Mouse (Mus musculus): ENCODE data around the gene 5730522E02Rik. TPM values are rescaled to one million over a fixed set of nuclear protein-coding genes. Genes with fewer than 3 reads are reported as not detected.

Gene 5730522E02Rik
- polyA plus RNA-seq, 1 experiment from 2014 or later, result 1.9 TPM

DNA sequence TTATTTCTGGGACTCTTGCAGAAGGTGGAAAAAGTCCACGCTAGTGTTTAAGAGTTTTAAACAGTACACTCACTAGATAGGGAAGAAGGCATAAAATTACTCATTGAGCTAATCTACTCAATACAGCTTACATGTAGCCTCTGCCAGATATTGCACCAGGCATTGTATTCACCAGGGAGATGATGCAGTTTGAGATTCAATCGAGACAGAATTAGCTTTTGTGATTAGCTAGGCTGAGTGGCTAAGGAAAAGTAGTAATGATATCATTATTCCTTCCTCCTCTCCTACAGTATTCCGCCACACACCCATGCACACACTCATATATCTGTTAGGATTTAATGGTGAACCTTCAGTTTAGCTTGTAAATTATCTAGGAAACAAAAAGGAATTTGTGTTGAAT is 615.8 kb downstream of the 5730522E02Rik start:
- Histone ChIP-seq H3K9ac (ENCODE audit: low read length) (no peak overlapping the region), H3K36me3 (ENCODE audit: control insufficient read depth, insufficient read depth, low read length) (no peaks in the 10 kb centered on the region), H3K4me2 (ENCODE audit: low read length) (no peak overlapping the region), H3K9me3 (ENCODE audit: control insufficient read depth, low read length) (no peaks in the 10 kb centered on the region), H3K4me1 (replicated peaks; ENCODE audit: control insufficient read depth, insufficient read depth, low read length) (no peaks in the 10 kb centered on the region), H3K27ac (ENCODE audit: low read depth) (no peak overlapping the region), H3K27me3 (replicated peaks; ENCODE audit: control insufficient read depth, insufficient read depth, low read length) (no peaks in the 10 kb centered on the region), H3K4me3 (ENCODE audit: low read depth, low read length) (no peak overlapping the region)
- ATAC-seq (replicated peaks; ENCODE audit: low FRiP score, low TSS enrichment, low read depth), result no peak
- no peak for DNase-seq (ENCODE audit: low spot score)
- WGBS, result 64% methylated on average over 3 of the region's 3 CpGs

GRCm38 (mm10) chr11:25592268-25592667 is 618.3 kb downstream of the 5730522E02Rik start:
- H3K27ac ChIP-seq (ENCODE audit: low read depth), result no peak overlapping the region
- H3K4me2 ChIP-seq (ENCODE audit: low read length), result no peak overlapping the region
- no peak for DNase-seq (ENCODE audit: low spot score)
- no peak for ATAC-seq (replicated peaks; ENCODE audit: low FRiP score, low TSS enrichment, low read depth)
- WGBS, result 33% methylated on average over 3 of the region's 3 CpGs
- H3K36me3 ChIP-seq (ENCODE audit: control insufficient read depth, insufficient read depth, low read length), result no peaks in the 10 kb centered on the region
- H3K4me3 ChIP-seq (ENCODE audit: low read depth, low read length), result no peak overlapping the region
- no peaks in the 10 kb centered on the region for H3K27me3 ChIP-seq (replicated peaks; ENCODE audit: control insufficient read depth, insufficient read depth, low read length)
- H3K4me1 ChIP-seq (replicated peaks; ENCODE audit: control insufficient read depth, insufficient read depth, low read length), result no peaks in the 10 kb centered on the region
- no peaks in the 10 kb centered on the region for H3K9me3 ChIP-seq (ENCODE audit: control insufficient read depth, low read length)
- H3K9ac ChIP-seq (ENCODE audit: low read length), result no peak overlapping the region

DNA sequence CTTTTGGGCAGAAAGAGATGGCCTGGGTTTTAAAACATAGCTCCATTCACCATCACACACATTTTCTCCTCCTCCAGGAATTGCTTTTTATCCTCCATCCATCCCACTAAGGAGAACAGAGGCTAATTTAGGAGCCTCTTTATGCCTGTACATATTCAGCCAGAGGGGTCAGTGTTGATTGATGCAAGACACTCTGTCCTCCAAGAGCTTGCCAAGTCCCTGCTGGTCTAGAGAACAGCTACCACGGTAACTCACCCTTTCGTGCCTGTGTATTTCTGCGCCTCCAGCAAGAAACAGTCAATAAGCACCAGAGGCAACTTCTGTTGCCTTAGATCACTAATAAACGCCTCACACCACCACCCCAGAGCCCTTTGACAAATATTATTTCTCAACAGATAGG is 620.3 kb downstream of the 5730522E02Rik start:
- Histone ChIP-seq H3K9ac (ENCODE audit: low read length) (no peak overlapping the region), H3K27ac (ENCODE audit: low read depth) (no peak overlapping the region), H3K4me1 (replicated peaks; ENCODE audit: control insufficient read depth, insufficient read depth, low read length) (no peaks in the 10 kb centered on the region), H3K9me3 (ENCODE audit: control insufficient read depth, low read length) (no peaks in the 10 kb centered on the region), H3K27me3 (replicated peaks; ENCODE audit: control insufficient read depth, insufficient read depth, low read length) (no peaks in the 10 kb centered on the region), H3K36me3 (ENCODE audit: control insufficient read depth, insufficient read depth, low read length) (no peaks in the 10 kb centered on the region), H3K4me3 (ENCODE audit: low read depth, low read length) (no peak overlapping the region), H3K4me2 (ENCODE audit: low read length) (no peak overlapping the region)
- ATAC-seq (replicated peaks; ENCODE audit: low FRiP score, low TSS enrichment, low read depth) (no peak), DNase-seq (ENCODE audit: low spot score) (no peak)
- WGBS, result 65% methylated on average over 4 of the region's 4 CpGs

DNA sequence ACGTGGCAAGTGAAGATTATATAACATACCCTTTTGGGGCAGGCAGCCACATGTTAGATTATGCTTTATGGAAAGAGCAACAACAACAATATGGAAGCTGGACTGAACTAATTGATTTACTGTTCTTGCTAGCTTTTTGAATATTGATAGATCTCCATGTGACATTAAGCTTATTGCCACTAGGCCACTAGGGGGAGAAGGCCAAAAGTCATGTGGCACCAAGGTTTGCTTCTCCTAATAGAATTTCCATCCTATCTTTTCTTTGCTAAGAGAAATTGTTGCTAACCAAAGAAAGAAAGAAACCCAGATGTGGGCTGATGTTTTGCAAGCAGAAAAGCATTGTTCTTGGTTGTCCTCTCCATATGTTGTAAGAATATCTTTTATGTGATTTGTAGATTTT is 621.1 kb downstream of the 5730522E02Rik start:
- Histone ChIP-seq H3K36me3 (ENCODE audit: control insufficient read depth, insufficient read depth, low read length) (no peaks in the 10 kb centered on the region), H3K27me3 (replicated peaks; ENCODE audit: control insufficient read depth, insufficient read depth, low read length) (no peaks in the 10 kb centered on the region), H3K9me3 (ENCODE audit: control insufficient read depth, low read length) (no peaks in the 10 kb centered on the region), H3K4me1 (replicated peaks; ENCODE audit: control insufficient read depth, insufficient read depth, low read length) (no peaks in the 10 kb centered on the region), H3K4me2 (ENCODE audit: low read length) (no peak overlapping the region), H3K27ac (ENCODE audit: low read depth) (no peak overlapping the region), H3K4me3 (ENCODE audit: low read depth, low read length) (no peak overlapping the region), H3K9ac (ENCODE audit: low read length) (no peak overlapping the region)
- no peak for DNase-seq (ENCODE audit: low spot score)
- ATAC-seq (replicated peaks; ENCODE audit: low FRiP score, low TSS enrichment, low read depth), result no peak
- WGBS, result 67% methylated on average over 1 of the region's 1 CpGs

DNA sequence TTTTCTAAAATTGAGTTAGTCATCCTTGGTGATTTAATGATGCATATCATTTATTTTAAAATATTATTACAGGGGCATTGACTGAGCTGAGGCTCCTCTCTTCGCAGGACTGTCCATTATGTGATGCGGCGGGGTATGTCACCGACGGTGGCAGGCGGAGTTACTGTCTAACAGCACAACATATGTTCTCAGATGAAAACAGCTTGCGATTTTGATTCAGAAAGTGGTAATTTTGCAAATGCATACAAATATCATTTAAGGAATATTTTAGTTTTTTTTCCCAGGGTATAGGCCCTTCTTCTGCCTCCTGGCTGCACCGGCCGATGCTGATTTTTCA is 636.5 kb downstream of the 5730522E02Rik start:
- Histone ChIP-seq H3K9me3 (ENCODE audit: control insufficient read depth, low read length) (no peaks in the 10 kb centered on the region), H3K4me3 (ENCODE audit: low read depth, low read length) (no peak overlapping the region), H3K4me2 (ENCODE audit: low read length) (no peak overlapping the region), H3K27me3 (replicated peaks; ENCODE audit: control insufficient read depth, insufficient read depth, low read length) (no peaks in the 10 kb centered on the region), H3K27ac (ENCODE audit: low read depth) (no peak overlapping the region), H3K4me1 (replicated peaks; ENCODE audit: control insufficient read depth, insufficient read depth, low read length) (no peaks in the 10 kb centered on the region), H3K36me3 (ENCODE audit: control insufficient read depth, insufficient read depth, low read length) (no peaks in the 10 kb centered on the region), H3K9ac (ENCODE audit: low read length) (no peak overlapping the region)
- no peak for ATAC-seq (replicated peaks; ENCODE audit: low FRiP score, low TSS enrichment, low read depth)
- no peak for DNase-seq (ENCODE audit: low spot score)
- 95% methylated on average over 9 of the region's 9 CpGs for WGBS

DNA sequence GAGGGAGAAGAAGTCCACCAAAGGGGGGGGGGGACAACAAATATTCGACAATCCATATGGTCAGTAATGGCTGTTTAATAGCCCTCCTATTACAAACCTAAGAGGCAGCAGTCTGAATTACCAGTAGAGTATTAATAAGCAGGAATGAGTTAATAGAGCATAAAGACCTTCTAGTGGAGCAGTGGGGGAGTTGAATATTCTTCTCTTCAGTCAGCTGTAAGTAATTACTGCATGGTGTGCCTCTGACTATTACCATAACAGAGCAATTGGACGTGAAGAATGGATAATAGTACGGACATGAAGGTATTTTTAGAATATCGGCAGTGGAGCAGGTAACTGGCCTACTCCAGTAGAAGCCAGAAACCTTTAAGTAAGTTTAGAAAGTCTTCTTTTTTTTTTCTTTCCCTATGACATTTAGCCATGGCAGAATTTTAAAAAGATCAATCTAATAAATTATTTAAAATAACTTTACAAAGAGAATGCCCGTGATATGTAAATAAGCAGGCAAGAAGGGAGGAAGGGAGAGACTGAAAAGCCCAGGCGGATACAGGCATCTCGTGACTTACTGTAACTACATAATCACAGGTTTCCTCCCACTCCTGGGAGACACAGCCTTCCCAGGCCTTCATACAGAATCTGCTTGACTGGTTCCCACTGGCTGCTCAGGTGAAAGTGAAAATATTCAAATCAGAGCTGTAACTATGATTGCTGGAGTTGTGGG is 637.0 kb downstream of the 5730522E02Rik start:
- Histone ChIP-seq H3K9ac (ENCODE audit: low read length) (no peak overlapping the region), H3K4me1 (replicated peaks; ENCODE audit: control insufficient read depth, insufficient read depth, low read length) (no peaks in the 10 kb centered on the region), H3K9me3 (ENCODE audit: control insufficient read depth, low read length) (no peaks in the 10 kb centered on the region), H3K36me3 (ENCODE audit: control insufficient read depth, insufficient read depth, low read length) (no peaks in the 10 kb centered on the region), H3K27me3 (replicated peaks; ENCODE audit: control insufficient read depth, insufficient read depth, low read length) (no peaks in the 10 kb centered on the region), H3K4me3 (ENCODE audit: low read depth, low read length) (no peak overlapping the region), H3K27ac (ENCODE audit: low read depth) (no peak overlapping the region), H3K4me2 (ENCODE audit: low read length) (no peak overlapping the region)
- 74% methylated on average over 7 of the region's 7 CpGs for WGBS
- ATAC-seq (replicated peaks; ENCODE audit: low FRiP score, low TSS enrichment, low read depth), result no peak
- no peak for DNase-seq (ENCODE audit: low spot score)

- Histone ChIP-seq H3K4me3 (ENCODE audit: low read depth, low read length) (no peak overlapping the region), H3K4me1 (replicated peaks; ENCODE audit: control insufficient read depth, insufficient read depth, low read length) (no peaks in the 10 kb centered on the region), H3K4me2 (ENCODE audit: low read length) (no peak overlapping the region), H3K36me3 (ENCODE audit: control insufficient read depth, insufficient read depth, low read length) (no peaks in the 10 kb centered on the region), H3K27ac (ENCODE audit: low read depth) (no peak overlapping the region), H3K9ac (ENCODE audit: low read length) (no peak overlapping the region), H3K9me3 (ENCODE audit: control insufficient read depth, low read length) (no peaks in the 10 kb centered on the region), H3K27me3 (replicated peaks; ENCODE audit: control insufficient read depth, insufficient read depth, low read length) (no peaks in the 10 kb centered on the region)
- 70% methylated on average over 2 of the region's 2 CpGs for WGBS
- DNase-seq (ENCODE audit: low spot score) (no peak), ATAC-seq (replicated peaks; ENCODE audit: low FRiP score, low TSS enrichment, low read depth) (no peak)
Observed at GRCm38 (mm10) chr11:25571396-25571795, 639.2 kb downstream of the 5730522E02Rik start.

Small RNAs within 50 kb of the gene (microRNA-seq; reads per million reads assigned to microRNA genes)
- not detected for gene Mir6372

Other genes starting within 250 kb of the 5730522E02Rik start
- gene Fancl, start 175.4 kb upstream of the 5730522E02Rik start, polyA plus RNA-seq (2014; fragmentation: Nextera tagmentation; extraction: Ambion mirVana), result 28.1 and 29.0 TPM in 2 replicates

Measured in intestine, embryonic 14.5 days (tissue).